Mouse (Mus musculus): Measurements from ENCODE around the gene Adam12.

Adam12 gene

DNA sequence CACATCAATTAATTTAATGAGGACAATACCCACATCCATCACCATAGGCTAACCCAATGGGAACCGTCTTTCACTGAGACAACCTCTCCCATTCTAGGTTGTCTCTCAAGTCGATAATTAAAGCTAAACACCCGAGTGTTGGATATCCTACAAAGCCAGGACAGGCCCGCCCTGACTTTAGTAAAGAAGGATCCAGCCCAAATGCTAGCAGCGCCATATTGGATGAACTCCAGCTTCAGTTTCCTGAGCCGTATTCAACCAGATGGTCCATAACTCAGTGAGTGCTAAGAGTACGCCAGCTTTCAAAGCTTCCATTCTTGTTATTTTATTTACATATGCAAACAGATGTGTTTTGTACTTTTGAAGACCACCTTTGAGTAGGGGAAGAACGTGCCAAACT is 81.6 kb downstream of the Adam12 start:
- no peak for DNase-seq (ENCODE audit: low spot score)

DNA sequence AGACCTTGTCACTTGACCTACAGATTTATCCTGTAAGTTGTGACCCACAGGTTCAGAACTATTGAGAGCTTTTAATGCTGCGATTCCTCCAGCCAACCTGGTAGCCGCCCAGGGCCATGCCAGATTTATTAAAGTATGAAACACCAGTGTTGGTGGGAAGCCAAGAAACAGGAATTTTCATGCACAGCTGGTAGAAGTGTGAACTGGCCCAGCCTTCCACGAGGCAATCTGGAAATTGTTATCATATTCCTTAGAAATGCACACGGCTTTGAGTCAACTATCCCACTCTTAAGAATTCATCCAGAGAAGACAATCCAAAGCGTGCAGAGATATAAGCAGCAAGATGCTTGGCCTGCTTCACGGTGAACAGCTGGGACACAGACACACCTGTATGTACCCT is 82.6 kb downstream of the Adam12 start:
- DNase-seq (ENCODE audit: low spot score) = no peak

DNA sequence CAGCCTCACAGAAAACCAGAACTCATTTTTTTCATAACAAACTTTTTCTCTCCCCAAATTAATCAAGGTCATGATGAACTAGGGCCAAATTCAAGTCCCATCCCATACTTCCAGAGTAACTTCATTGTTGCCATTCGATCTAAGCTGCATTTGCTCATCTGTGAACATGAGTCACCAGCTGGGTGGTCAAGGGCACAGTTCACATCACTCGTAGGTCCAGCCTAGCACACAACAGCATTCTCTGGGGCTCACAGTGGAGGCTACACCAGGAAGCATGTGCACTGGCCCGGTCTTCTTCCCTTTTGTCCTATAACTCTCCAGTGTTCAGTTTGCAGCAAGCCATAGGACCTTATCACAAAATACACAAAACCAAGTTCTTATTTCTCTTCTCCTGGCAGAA is 84.4 kb downstream of the Adam12 start:
- no peak for DNase-seq (ENCODE audit: low spot score)

GRCm38 (mm10) chr7:134146821-134147220 is 85.1 kb downstream of the Adam12 start:
- no peak for DNase-seq (ENCODE audit: low spot score)

DNA sequence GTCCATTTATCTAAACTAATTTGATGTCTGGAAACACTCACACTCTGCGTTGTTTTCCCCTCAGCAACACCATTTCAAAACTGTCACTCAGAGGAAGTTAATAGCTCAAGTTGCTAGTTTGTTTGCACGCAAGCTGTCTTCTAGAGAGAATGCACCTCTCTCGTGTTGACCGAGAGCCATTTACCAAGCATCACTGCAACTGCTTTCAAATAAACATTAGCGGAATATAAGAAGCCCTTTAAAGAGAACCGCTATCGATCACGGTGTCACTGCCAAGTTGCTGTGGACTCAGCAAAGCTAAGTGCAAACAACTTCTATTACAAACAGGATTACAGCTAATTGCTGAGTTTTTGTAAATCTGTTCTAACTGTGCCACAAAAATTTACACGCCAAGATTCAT is 87.8 kb downstream of the Adam12 start:
- DNase-seq (ENCODE audit: low spot score) = no peak

DNA sequence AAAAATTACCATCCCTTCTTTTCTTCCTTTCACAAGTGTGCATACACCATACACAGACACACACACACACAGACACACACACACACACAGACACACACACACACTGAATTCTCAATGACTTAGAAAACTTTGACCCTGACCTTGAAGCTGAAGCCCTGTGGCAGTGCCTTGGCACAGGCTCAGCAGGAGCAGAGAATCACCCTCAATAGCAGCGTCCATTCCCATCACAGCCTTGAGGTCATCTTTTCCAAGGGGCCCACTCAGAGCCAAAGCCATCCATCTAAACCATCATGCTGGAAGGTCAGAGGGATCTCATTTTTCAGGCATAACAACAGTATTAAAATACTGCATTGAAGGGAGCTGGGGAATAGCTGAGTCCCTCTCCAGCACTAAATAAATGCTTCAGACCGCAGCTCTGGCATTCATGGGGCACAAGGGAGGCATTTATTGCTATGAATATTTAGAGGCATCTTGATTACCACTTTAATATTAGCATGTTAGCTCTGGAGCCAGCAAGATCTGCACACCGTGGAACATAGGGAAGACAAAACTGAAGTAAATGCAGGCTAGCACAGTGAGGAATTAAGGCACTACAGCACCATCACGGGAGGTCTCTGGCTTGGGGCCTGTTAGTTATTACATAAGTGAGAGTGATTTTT is 92.5 kb downstream of the Adam12 start:
- DNase-seq (ENCODE audit: low spot score) = peak; percentile 19

GRCm38 (mm10) chr7:134132323-134132722 is 99.6 kb downstream of the Adam12 start:
- DNase-seq (ENCODE audit: low spot score) = no peak

- DNase-seq (ENCODE audit: low spot score) = no peak
Observed at GRCm38 (mm10) chr7:134128087-134128522, 103.8 kb downstream of the Adam12 start.

- no peak for DNase-seq (ENCODE audit: low spot score)
Observed at GRCm38 (mm10) chr7:134121397-134121796, 110.5 kb downstream of the Adam12 start.

- DNase-seq (ENCODE audit: low spot score) = peak; percentile 25
Observed at GRCm38 (mm10) chr7:134115438-134115837, 116.5 kb downstream of the Adam12 start.

DNA sequence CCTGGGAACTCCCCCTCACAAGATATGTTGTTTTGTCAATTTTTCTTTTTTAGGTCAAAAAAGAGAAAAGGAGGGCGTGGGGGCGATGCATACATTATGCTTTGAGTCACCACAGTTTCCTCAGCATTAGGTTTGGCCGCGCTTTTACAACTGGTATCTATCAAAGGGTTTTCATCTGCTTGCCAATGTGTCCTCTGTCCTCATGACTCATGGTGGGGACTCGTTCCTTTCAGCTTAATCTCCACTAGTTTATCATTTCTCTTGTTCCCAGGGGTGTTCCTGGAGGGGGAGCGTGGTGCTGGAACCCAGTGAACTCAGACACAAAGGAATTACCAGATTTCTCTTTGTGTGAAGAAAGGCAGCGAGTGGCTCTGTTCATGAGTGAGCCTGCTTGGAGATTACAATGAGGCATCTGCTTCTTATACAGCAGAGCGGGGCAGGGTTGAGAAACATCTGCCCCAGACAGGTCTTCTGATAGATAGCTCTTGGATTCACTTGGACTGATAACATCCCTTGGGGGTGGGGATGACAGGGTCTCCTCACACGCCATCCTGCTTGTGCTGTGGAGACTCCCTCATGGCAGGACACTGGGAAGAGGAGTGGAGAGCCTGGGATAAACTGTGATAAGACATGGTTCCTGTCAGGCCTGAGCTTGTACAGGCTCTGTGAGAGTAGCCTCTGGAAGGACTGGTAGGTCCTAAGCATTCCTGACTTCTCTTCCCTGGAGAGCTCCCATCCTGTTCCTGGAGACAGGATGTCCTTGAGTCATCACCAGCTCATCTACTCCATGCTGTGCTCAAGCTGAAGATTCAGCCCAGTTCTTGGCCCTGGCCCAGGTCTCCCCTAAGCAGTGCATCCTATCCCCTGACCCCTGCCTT is 117.4 kb downstream of the Adam12 start:
- no peak for DNase-seq (ENCODE audit: low spot score)

DNA sequence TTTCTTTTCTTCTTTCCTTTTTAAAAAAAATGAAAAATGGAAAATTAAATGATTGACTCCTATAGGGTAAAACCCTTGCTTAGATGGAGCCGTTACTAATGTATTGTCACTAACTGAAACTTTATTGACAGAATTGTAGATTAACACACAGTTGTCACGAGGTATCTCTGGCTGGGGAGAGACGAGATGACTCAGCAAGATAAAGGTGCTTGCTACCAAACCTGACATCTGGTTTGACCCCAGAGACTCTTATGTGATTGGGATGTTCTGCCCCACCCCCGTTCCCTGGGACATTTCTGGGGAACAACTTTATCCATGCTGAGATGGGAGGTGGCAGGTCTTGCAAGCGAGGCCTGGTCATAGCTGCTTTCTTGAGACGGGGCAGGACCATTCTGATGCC is 118.1 kb downstream of the Adam12 start:
- DNase-seq (ENCODE audit: low spot score) = no peak

DNA sequence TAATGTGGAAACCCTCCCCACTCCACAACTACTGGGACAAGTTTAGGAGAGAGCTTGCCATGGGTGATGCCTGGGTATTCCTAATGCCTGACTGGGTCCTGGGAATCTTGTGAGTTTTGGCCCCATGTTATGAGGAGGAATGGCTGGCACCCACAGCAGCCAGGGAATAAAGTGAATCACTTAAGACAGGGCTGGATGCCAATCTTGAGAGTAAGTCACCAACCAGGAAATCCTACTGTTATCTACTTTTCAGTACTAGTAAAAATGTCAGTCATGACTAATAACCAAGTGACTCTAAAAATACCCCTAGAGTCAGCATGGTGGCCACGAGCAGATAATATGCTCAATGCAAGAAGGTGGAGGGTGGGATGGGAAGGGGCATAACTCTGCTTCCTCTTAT is 121.8 kb downstream of the Adam12 start:
- DNase-seq (ENCODE audit: low spot score) = no peak

DNA sequence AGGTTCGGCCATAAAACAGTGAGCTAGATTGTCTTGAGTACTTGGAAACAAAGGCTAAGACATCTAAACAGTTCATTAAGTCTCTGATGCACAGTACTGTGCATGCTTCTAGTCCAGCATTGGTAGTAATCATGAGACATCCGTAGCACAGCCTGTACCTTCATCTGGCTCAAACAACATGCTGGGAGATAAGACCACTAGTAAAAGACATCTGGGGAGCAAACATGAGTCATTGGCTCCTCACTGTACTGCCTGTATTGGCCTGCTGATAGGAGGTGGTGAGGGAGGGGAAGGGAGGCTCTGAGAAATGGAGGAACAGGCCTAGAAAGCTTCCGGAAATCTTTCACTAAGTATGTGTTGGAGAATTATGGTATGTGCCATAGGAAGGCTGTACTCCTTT is 124.1 kb downstream of the Adam12 start:
- no peak for DNase-seq (ENCODE audit: low spot score)

GRCm38 (mm10) chr7:134099010-134099409 is 132.9 kb downstream of the Adam12 start:
- no peak for DNase-seq (ENCODE audit: low spot score)

GRCm38 (mm10) chr7:134097861-134098260 is 134.1 kb downstream of the Adam12 start:
- no peak for DNase-seq (ENCODE audit: low spot score)

- no peak for DNase-seq (ENCODE audit: low spot score)
Observed at GRCm38 (mm10) chr7:134093871-134094270, 138.1 kb downstream of the Adam12 start.

GRCm38 (mm10) chr7:134090764-134091163 is 141.2 kb downstream of the Adam12 start:
- DNase-seq (ENCODE audit: low spot score) = no peak

GRCm38 (mm10) chr7:134090256-134090655 is 141.7 kb downstream of the Adam12 start:
- DNase-seq (ENCODE audit: low spot score) = no peak

DNA sequence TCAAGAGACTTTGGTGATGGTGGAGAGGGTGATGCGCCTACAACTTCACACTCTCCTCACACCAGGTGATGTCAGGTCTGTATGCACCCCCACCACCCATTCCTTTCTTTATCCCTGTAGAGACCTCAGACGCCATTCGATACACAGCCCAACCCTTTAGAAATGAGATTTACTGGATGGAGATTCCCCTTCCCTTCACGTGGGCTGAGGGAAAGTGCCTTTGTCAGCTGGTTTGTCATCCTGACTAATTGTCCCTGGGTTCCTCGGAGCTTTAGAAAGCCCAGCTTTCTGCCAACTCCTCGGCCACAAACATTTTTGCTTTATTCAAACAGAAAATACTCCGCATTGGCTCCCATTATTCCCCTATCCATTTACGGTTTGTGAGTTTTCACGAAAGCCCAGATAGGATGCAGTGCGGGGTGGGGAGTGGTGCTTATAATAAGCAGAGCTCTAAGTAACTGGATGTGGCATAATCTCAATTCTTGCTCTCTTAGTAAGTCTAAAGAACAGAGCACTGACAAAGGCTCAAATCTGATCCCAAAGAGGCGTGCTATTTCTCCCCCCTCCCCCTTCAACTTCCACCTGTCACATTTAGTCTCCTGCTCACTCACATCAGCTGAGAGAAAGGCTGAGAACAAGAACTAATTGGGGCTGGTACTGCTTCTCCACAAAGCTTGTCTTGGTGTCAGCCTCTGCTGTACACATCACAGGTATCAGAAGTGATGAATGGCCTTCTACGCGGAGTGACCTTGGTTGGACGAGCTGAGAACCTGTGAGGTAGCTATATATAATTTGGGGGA is 143.2 kb downstream of the Adam12 start:
- no peak for DNase-seq (ENCODE audit: low spot score)

DNA sequence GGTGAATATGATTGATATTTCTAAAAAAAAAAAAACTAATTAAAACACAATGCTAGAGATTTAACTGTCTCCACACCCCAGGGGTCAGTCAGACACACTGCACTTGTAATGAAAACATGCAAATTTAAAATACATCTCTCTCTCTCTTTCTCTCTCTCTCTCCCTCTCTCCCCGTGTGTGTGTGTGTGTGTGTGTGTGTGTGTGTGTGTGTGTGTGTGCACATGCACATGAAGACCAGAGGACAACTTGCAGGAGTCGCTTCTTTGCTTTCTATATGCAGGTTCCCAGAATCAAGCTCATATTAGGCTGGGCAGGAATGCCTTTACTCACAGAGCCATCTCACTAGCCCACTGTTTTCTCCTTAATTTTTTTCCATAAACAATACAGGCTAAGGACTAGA is 146.6 kb downstream of the Adam12 start:
- DNase-seq (ENCODE audit: low spot score) = no peak

DNA sequence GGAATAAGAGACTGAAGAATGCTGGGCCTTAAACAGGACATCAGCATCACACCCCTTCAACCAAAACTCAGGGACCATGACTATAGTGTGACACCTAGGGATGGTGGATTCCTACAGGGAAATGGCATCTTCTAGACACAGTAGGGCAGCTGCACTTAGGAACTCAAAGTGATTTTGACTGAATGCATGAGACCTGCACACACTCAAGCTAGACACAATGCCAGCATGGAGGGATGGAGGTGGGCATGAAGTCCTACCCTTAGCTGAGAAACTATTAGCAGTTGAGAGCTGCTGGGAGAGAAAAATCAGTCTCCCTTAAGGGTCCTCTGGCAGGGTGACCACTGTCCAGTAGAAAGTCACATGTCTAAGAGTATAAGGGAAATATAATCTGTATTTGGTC is 147.0 kb downstream of the Adam12 start:
- no peak for DNase-seq (ENCODE audit: low spot score)

Measured in ovary, postnatal 36 days (tissue).